Mouse (Mus musculus): Measurements from ENCODE around the gene Grid1.

DNA sequence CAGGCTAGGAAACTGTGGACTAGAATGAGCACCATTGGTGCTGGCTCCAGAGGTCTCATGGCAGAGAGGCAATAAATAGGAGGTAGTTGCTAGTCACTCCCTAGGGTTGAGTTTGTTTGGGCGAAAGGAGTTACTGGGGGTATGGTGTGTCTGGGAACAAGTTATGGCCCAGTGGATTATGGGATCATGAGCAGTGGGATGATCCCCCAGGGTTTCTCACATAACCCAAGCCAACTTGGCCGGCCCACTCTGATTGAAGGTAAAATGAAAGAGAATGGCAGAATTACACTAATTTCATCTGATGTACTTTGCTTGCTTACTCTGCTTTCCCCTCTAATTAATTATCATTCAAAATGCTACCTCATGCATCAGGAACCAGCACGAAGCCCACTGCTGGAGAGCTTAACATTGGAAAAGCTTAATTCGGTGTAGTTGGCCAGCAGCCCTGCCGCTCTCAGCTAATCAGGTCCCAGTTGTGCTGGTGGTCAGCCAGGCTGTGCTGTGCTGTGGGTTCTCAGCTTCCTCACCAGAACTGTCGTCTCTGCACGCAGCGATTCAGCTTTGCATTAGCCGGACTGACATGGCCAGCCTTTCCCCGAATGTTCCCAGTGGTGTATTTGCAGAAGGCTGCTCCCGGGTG, 207.7 kb downstream of the Grid1 start:
- TF ChIP-seq CTCF (IDR thresholded peaks at IDR 0.05; ENCODE audit: extremely low read depth, insufficient read depth, low read length) (no peak), POLR2A (IDR thresholded peaks at IDR 0.05; ENCODE audit: extremely low read depth, insufficient read depth, low read length) (no peak)

Measured in cortical plate, adult 2 months (tissue).